Mouse (Mus musculus) kidney, postnatal 4 days (tissue): ENCODE measurements around the gene Prickle1.

Source experiments
- DNase-seq, 2 experiments: peaks; one replicate each; pipeline ENCODE4 v3.0.0; 2021; ENCODE audit warnings: mixed read lengths in 2 of 2

Gene Prickle1

DNA sequence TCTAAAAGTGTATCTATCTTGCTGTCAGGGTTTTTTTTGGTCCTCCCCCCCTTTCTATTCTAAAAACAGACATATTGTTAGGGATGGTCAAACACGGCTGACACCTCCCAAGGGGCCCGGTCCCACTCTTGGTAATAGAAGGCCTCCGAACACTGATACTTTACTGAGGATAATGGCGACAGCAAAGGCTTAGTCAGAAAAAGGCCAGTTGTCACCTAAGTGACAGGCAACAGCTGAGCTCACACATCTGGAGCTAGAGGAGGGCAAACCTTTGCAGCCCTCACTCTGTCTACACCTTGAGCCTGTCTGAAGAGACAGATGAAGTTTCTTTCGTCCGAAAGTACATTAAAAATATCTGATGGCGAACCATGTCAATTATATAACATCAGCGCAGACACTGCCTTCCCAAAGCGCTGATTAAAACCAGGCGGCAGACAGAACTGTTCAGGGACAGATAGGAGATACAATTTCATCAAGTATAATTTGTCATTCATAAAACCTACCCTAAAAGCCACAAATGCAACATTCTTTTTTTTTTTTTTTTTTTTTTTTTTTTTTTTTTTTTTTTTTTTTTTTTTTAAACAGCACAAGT lies 1.3 kb downstream of the Prickle1 start:
- no peak for DNase-seq

DNA sequence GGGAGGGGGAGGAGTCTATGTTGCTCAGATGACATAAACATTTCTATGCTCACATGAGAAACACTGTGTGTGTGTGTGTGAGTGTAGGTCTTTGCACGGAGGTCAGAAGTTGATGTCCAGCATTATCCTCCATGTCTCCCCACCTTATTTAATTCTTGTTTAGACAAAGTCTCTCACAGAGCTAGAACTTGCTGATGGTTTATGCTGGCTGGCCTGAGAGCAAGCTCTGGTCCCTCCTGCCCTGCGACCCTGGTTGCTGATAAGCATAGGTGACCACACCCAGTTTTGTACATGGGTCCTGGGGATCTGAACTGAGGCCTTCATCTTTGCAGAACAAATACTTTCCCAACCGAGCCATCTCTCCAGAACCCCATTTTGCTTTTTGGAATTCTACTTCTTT lies 3.1 kb downstream of the Prickle1 start:
- no peak for DNase-seq

DNA sequence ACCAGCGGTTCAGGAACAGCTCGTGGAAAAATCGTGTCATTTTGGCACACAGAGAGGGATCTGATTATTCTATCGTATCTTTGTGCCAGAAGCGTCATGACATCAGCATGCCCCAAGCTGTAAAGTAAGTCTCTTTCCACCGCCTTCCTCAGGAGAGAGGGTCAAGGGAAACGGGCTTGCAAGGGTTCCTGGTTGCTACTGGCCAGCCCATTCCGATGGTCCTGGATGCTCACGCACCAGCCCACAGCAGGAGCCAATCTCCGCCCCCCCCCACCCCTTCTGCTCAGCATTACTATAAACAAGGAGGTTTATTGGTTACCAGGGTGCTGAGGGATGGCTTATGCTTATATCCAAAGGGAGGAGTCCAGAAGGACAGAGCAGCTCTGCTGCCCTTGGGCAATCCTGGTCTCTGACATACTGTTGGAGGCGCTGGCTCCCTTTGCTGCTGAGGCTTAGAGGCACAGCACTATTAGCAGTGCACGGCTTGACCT lies 3.8 kb downstream of the Prickle1 start:
- DNase-seq: peak; percentile 49 to 71

DNA sequence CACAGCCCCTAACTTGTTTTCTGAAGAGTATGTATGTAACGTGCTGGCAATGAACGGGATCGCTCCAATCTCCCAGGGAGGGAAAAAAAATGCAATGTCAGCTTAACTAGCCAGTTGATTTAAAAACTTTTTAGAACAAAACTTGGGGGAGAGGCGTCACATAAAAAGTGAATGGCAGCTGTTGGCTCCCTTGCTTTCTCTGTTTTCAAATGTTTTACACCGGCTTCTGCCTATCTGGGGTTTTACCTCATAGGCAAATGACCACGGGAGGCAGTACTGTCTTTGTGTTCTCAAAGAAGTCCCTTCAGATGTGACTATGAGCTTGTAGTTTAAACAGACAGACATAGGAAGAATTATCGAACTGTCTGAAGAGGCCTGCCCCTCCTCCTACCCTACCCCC lies 4.3 kb downstream of the Prickle1 start:
- peak in 1 of 2 experiments; percentile 43 for DNase-seq

DNA sequence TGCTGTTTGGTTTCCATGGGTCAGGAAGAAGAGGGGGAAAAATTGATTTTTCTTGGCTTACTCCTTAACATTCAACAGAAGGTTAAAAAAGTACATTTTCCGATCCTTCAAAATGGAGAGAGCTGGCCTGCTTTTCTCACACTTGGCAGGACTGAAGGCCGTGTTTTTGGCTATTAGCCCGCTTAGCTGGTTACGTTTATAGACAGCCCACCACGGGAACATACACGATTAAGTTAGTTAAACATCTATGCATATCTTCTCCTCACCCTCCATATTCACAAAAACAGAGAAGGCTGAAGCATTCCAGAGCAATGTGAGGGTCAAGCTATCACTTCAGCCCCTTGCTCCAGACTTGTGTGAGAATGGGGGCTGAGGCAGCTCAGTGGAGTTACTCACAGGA lies 7.3 kb downstream of the Prickle1 start:
- no peak for DNase-seq

DNA sequence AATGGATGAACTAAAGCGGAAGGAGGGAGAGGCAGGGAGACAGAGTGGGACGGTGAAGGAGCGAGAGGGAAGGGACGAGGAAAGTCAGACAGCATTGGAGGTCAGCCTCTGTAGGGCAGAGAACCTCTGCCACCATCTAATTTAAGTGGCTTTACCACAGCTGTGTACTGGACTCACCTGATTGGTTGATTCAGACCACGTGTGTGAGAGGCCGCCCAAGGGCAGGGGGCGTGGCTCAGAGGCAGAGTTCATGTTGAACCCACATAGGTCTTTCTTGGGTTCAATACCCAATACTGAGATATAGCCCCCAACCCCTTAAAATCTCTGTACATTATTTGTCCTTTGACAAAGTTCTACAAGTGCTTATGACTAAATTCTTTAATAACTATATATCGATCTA lies 8.0 kb downstream of the Prickle1 start:
- DNase-seq: no peak

DNA sequence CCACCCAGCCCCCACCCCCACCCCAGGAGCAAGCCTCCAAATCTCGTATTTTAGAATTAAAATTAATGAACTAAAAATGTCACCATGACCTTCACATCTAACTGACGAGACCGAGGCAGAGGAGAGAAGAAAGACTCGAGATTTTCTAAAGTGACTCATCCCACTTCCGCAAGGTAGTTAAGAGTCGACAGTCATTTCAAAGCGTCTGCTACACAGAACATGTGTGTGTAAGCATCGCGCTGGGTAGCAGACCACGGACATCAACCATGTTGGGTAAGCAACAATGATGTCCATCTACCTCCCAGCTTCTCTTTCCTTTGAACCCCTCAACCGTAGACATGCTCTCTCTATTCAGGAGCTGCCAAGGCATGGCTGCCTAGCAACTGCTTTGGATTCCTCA lies 12.6 kb downstream of the Prickle1 start:
- no peak for DNase-seq

DNA sequence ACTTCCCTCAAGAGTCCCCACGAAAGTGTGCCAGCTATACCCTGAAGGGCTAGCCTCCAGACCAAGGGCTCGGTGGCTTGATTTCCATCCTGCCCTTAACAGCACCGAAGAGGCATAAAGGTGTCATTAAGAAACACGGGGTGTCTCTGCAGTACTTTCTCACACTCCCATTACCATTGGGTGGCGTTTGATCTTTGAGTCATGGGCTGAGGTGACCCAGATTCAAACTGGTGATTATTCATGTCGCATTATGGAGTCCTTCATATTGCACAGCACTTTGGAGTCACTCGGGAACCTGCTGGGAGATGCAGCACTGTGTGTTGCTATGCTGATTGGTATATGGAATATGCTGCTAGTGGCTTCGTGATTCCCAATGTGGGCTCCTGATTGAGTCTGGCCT lies 14.0 kb downstream of the Prickle1 start:
- no peak for DNase-seq

DNA sequence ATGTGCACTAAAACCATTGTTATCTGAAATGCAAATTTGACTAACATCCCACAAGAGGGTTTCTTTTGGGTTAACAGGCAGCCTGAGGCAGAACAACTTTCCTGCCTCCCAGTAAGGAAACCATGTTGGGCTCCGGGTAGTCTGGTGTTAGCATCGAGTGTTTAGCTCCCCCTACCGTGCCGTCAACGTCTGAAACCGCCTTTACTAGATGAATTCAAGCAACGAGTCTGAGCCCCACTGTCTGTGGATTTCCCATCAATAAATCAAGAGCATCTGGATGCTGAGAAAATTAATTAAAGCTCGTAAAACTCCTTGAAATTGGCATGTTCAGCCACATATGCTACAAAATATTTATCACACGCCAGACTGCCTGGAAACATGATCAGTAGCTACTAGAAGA lies 15.8 kb downstream of the Prickle1 start:
- DNase-seq: peak; percentile 54 to 66

DNA sequence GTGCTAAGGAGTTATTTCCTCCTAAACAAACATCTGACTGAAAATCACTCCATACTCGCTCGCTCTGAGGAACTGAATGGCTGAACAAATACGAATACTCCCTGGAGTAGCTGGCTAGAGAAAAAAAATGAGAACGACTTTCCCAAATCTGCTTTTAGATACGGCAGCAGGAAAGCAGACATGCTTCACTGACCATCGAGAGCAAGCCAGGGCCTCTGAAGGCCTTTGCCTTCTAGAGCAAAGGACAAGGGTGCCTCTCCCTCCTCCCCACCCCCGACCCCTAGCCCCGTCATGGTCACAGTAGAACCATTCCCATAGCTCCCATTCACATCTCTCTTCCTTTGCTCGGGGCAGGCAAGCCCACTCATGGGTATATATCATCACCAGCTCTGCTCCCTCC lies 16.6 kb downstream of the Prickle1 start:
- DNase-seq: no peak

DNA sequence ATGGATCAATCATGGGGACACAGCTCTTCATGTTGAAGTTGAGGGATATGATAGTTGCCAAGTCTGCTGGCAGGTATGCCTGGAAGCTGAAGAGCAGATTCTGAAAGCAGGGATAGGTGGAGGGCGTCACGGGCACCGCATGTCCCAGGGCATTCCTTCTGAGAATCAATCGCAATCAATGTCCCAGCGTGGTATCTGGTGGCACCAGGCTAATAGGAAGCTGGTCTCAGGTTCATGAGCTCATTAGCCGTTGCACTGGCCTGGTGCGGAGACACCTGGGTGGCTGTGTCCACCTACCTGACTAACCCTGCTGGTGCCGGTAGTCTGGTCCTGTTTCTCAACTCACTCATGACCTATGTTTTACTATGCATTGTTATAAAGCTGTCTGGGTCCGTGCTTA lies 19.3 kb downstream of the Prickle1 start:
- DNase-seq: no peak

DNA sequence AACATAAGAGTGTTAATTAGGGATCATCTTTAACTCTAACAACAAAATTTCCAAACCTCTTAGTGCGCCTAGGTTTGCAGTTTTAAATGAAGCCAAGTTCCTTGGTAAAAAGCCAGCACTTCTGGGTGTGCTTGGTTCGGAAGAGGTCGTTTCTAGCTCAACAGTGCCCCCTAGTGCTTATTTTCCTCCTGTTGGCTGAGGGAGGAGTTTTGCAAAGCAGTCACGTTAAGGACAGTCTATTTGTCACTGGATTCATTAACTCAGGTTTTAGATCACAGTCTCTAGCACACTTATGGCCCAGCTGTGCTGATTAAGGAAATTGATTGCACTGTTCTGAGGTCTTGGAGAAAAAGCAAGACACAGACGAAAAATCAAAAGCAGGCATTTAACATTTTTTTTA lies 19.8 kb downstream of the Prickle1 start:
- peak; percentile 79 to 85 for DNase-seq

DNA sequence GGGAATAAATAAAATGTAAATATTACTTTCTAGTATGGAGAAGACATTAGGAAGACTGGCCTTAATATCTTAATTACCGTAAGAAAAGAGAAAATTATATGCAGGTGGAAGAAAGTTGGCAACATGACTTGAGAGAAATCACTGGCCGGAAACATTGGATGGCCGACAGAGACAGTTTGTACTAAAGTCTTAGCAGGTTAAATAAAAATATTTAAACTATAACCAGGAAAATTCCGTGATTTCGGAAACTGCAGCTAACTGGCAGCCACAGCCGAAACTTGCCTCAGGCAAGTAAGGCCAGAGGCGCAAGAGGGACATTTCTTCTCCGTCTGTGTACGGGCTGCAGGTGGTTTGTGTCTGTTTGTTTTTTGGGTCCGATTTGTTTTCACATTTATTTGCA lies 22.8 kb downstream of the Prickle1 start:
- no peak for DNase-seq

DNA sequence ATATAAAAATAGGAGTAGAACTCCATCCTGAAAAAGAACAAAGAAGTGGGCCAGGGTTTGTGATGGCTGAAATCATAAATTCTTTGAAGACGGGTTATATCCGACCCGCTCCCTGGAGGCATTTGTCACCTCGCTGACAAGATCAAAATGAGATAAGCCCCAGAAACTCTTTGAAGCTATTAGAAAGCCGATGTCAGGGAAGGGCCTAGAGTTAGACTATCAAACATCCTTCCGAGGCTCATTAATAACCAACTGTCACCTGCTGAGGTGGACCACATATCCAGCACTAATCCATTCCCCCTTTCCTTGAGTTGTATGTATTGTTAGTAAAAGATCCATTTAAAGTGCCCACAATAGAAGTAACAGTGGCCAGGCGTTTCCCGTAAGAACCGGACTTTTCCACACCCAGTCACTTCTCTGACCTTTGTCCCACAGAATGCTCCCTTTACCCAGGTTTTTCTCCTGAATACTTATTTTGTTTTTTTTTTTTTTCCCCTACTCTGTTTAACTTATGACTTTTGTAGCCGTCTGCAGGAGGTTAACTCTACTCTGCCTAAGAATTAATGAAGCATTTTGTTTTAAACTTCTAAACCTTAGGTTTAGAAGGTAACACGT lies 24.7 kb downstream of the Prickle1 start:
- no peak for DNase-seq

DNA sequence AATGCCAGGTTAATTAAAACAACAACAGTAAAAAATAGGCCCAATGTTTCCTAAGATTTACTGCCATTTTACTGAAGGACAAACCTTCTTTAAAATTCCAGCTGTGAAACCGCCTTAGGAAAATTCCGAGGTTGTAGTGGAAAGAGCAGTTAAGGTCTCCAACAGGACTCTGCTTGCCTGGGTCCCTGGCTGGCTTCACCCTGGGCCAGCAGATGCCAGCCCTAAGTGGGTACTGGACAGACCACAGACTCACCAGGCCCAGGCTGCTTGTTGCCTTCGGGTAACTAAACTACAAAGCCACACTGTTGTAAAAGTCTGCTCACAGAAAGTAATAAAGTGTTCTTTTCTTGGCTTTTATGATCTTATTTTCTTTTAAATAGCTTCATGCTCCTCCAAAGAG lies 26.8 kb downstream of the Prickle1 start:
- DNase-seq: no peak

DNA sequence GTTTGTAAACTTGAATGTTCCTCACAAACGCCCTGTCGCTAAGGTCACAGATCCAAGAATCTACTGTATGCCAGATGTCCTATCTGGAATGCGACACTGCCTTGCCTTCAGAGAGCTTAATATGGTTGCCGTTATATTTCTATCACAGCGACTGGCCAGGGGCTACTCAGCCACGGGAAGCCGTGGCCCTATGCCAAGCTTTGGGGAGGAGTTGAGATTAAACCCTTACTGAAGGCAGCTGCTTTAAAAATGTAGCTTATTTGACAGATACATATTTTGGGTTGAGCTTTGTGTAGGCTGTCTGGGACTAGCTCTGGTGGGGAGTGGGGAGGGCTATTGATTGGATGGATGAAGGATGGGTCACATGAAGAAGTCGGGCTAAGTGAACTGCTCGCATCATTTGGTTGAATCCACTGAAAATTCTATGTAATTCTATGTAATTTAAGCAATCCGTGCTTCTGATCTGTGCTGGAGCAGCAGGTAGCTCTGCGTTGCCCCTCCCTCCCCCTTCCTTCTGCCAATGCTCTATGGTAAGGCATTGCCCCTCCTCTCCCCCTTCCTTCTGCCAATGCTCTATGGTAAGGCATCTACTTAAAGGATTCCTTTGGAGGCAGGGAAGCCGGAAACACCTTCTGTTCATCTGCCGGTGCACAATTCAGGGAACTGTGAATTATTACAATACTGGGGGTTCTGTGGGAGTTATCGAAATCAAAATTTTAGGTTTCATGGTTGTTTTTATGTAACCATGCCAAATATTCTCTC lies 28.0 kb downstream of the Prickle1 start:
- DNase-seq: peak; percentile 77 to 83

DNA sequence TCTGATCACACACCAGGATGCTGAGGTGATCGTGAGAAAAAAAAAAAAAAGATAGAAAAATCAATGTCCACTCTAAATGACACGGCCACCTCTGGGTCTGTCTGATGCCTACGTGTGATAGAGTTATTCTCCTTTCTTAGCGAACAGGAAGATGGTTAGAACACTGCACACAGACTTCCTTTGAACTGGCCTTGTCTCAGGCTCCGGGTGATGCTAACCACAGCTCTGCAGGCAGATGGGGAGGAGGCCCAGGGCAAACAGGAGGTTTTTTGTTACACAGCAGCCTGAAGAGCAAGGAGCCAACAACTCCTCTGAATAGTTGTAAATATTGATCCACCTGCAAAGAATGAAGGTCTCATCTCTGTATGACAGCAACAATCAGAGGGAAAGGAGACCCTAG lies 32.2 kb downstream of the Prickle1 start:
- no peak for DNase-seq

DNA sequence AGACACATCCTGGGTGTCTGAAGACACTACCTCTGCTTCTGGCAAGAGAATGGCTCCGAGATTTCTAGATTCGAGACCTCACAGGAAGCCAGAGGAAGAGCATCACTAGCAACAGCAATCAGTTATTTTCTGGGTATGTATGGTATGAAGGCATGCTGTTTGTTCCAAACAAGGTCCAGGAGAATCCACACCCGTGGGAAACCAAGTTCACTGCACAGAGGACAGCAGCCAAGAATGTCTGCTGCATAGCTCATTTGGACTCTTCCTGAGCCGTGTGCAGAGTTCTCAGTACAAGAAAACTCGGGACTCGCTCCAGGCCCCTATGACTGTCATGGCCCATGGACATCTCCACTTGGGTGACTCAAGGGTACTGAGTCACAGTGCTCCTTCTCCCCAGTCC lies 34.2 kb downstream of the Prickle1 start:
- no peak for DNase-seq

DNA sequence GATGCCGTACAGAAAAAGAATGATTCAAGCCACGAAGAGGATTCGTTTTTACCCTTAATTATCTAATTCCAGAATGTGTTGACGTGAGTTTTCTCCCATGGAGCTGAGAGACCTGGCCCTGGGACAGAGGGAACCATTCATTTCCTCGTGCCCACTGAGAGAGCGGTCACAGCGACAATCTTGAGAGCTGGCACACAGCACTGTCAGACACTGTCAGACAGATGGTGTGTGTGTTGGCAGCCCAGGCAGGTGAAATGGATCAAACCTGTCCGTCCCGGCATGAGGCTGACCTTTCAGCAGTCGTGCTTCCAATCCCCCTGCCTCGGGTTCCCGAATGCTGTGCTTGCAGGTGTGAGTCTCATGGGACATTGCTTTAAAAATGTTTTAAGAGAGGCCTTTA lies 37.3 kb downstream of the Prickle1 start:
- DNase-seq: no peak

DNA sequence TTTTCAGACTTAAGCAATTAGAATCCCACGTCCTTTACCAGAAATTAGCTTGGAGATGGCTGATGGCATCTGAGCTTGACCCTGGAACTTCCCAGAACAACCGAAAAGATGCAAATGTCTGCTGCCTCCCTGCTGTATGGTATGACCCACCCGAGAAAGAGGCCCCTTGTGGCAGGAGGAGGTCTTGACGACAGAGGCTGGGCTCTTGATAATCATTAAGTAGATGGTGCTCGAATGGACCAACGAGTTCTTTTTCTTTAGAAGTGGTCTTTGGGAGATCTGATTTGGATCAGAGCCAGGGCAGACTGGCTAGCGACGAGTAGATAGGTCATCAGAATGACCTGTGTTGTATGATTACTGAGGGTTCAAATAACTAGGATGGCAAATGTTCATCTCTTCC lies 40.0 kb downstream of the Prickle1 start:
- no peak for DNase-seq

DNA sequence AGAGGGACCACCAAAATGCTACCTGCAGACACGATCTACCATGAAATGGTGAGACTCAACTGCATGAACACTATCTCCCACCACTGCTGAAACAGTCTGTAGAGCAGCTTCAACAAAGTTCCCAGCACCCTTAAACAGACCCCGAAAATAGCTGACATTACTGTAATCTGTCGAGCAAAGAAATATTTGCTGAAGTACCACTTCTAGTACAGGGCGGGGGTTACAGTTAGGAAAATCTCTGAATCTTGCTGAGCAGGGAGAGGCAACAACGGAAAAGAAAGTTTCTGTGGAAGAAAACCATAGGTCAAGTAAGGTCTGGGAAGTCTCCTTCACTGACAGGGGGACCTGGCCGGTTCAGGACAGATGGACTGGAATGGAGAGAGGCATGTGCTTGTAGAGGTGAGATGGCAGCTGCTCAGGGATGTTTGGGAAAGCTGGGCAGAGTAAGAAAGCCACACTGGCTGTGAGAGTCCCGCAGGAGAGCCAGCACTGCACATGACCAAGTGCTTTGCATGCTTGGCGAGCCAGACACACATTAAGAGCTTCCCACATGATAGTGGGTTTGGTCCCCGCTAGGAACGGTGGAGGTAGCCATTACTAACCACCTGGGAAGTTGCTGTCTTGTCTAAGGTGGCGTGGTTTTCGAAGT lies 41.4 kb downstream of the Prickle1 start:
- DNase-seq: no peak

DNA sequence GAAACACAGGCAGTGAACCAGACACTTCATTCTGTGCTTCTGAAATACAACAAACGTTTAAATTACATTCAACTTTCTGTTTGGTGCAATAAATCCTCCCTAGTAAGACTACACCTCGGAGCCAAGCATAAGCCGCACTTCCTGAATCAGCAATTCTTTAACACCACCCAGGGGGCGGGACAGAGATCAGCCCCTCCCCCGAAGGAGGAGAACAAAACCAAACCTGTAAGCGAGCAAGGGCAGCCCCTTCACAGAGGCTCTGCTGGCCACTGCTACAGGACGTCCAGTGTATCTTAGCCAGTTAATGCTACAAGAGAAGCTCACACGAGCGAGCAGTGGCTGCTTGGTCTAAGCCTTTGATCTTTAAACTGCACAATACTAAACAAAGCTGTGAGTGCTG lies 43.5 kb downstream of the Prickle1 start:
- DNase-seq: peak; percentile 84 to 90

DNA sequence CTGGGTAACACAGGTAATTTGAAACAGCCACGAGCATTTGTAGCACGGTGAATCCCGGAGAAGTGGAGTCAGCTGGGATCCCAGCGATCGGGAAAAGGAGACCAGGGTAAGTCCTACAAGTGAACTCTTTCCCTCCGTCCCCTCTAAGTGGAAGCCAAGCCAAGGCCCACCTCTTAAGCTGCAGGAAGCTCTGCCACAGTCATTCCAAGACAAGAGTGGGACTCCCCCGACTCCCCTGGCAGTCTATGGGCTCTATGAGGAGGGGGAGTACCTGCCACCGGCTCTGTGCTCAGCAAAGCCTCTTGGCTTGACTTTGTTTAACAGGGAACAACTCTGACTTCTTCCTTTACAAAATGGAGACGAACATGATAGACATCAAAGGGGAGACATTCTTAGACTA lies 47.4 kb downstream of the Prickle1 start:
- DNase-seq: no peak

DNA sequence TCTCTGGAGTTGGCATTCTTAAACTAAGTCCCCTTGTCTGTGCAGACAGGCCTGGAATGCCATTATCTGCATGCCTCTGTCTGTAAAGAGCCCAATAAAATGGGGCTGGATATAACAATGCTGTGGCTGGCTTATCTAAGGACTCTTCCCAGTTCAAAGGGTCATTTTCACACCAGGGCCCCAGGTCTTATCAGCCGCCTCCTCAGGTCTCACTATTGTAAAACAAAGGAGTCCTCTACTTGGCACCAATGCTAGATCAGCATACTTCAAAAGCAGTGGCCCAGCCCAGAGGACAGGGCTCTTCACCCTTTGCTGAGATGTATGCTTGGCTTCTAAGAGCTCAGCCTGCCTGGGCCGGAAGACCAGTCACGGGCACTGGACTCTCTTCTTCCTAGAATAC lies 56.3 kb downstream of the Prickle1 start:
- DNase-seq: no peak
